Mouse (Mus musculus) intestine, embryonic 14.5 days (tissue): ENCODE data around the gene Ocel1. TPM values are rescaled to one million over a fixed set of nuclear protein-coding genes. Genes with fewer than 3 reads are reported as not detected.

Experiments used
- ATAC-seq: fragments of 200-750 bp; cut with Nextera tagmentation; replicated peaks from 2 replicates; pipeline ENCODE4 v1.8.0; 2017; ENCODE audit warnings: low read depth, moderate number of reproducible peaks, moderate TSS enrichment, moderate library complexity; ENCODE audit not compliant: low FRiP score, low TSS enrichment
- DNase-seq: peaks from one replicate; pipeline ENCODE4 v3.0.0-alpha.2; 2018; ENCODE audit warnings: low spot score
- H3K27ac ChIP-seq: fragments of 300-500 bp; sonication (generic); 2 replicates; pipeline ENCODE4 v1.5.1; 2014; ENCODE audit warnings: low read depth, mild to moderate bottlenecking, control low read depth
- H3K27me3 ChIP-seq: fragments of 300-500 bp; sonication (generic); replicated peaks from 2 replicates; pipeline ENCODE4 v1.6.1; 2014; ENCODE audit warnings: low read length, control low read depth; ENCODE audit not compliant: control insufficient read depth, insufficient read depth
- H3K36me3 ChIP-seq: fragments of 300-500 bp; sonication (generic); 2 replicates; pipeline ENCODE4 v1.6.1; 2014; ENCODE audit warnings: low read length, control low read depth; ENCODE audit not compliant: control insufficient read depth, insufficient read depth
- H3K4me1 ChIP-seq: fragments of 300-500 bp; sonication (generic); replicated peaks from 2 replicates; pipeline ENCODE4 v1.6.1; 2014; ENCODE audit warnings: low read length, control low read depth, mixed read lengths; ENCODE audit not compliant: control insufficient read depth, insufficient read depth
- H3K4me2 ChIP-seq: fragments of 300-500 bp; sonication (generic); 2 replicates; pipeline ENCODE4 v1.6.1; 2014; ENCODE audit warnings: low read length
- H3K4me3 ChIP-seq: fragments of 300-500 bp; sonication (generic); 2 replicates; pipeline ENCODE4 v1.5.1; 2014; ENCODE audit warnings: low read depth, low read length, control low read depth, mixed read lengths
- H3K9ac ChIP-seq: fragments of 300-500 bp; sonication (generic); 2 replicates; pipeline ENCODE4 v1.6.1; 2014; ENCODE audit warnings: mild to moderate bottlenecking, low read length
- H3K9me3 ChIP-seq: fragments of 300-500 bp; sonication (generic); 2 replicates; pipeline ENCODE4 v1.6.1; 2016; ENCODE audit warnings: low read length, control low read depth; ENCODE audit not compliant: control insufficient read depth
- WGBS: fragments of 180-500 bp; shearing (Covaris S2); extraction: QIAGEN DNeasy Blood & Tissue Kit; methylation state at CpG from one replicate; pipeline ENCODE4 v1.1.7; 2014; 5-methylcytosine and 5-hydroxymethylcytosine counted together
- polyA plus RNA-seq: library from polyadenylated mRNA; unstranded; fragments of >200 nt; fragmentation: Nextera tagmentation; extraction: Ambion mirVana; gene quantifications from 2 replicates; pipeline ENCODE4 v1.2.1, GENCODE M21; 2014

The Ocel1 gene
- polyA plus RNA-seq, 1 experiment from 2014 or later: 5.3 TPM

DNA sequence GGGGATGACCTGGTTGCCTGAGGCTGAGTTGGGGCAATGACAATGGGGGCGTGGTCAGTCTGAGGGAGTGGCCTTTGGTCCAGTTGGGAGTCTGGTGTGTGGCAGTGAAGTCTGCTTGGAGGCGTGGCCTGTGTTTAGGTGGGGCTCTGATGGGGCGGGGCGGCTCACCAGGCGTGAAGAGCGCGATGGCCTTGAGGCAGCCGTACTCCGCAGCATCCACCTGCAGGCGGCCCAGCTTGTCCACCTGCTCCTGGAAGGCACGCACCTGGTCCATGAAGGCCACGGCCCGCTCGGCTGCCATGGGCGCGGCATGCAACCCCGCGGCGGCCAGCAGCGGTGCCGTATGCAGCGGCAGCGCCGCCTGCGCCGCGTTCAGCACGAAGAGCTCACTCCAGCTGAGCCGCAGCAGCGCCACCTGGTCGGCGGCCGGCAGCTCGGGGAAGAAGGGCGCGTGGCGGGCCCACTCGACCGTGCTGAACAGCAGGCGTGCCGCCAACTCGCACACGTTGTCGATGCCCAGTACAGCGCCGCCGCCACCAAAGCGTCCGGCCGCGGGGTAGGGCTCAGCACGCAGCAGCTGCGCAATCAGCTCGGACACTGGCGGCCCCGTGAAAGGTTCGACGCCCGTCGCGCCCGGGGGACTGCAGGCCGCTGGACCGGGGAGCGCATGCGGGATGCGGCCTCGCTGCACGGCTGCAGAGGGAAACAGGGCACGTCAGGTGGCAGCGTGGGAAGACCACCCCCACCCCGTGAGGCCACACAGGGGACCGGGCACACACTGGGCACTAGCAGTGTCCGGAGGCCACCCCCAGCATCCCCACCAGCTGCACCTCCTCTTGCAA is 4.7 kb downstream of the Ocel1 start:
- H3K4me3 ChIP-seq: peak overlapping the region; percentile 17
- peak overlapping the region; percentile 38; the same call in 1 of the 2 replicates for H3K27ac ChIP-seq
- no peaks in the 10 kb centered on the region for H3K27me3 ChIP-seq
- no peak overlapping the region for H3K9ac ChIP-seq
- peak; percentile 42 for ATAC-seq
- H3K4me1 ChIP-seq: peaks cover 36% of the 10 kb centered on the region
- peaks cover 45% of the 10 kb centered on the region for H3K36me3 ChIP-seq
- 11% methylated on average over 64 of the region's 74 CpGs for WGBS
- no peaks in the 10 kb centered on the region for H3K9me3 ChIP-seq
- H3K4me2 ChIP-seq: peak overlapping the region; percentile 44
- DNase-seq: peak; percentile 82

DNA sequence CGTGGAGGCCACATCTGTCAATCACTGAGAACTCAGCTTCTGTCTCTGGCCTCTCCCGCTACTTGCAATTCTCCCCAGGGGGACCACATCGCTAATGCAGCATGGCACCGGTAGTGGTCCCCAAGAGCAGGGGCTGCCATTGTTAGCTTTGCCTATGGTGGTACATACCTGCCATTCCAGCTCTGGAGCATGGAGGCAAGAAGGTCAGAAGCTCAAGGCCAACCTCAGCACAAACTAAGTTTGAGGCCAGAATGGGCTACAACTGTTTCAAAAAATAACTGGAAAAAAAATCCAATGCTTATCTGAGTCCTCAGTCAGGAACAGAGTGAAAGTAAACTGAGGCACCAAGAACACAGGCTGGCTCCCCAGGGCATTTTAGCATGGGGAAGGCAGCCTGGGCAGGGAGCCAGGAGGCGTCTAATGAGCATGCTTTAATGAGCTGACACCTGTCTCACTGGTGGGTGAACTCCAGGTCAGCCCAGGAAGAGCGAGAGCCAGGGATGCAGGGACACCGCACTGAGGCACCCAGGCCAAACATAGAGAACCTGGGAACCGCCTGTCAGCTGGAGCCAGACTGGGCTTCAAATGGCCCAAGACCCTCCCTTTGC is 5.4 kb downstream of the Ocel1 start:
- Histone ChIP-seq H3K27me3 (no peaks in the 10 kb centered on the region), H3K36me3 (peaks cover 45% of the 10 kb centered on the region), H3K9me3 (no peaks in the 10 kb centered on the region), H3K9ac (no peak overlapping the region), H3K27ac (0 out of 2 replicates have a peak overlapping the region, but pooled peaks have one; percentile 38), H3K4me3 (no peak overlapping the region), H3K4me2 (peak overlapping the region; percentile 44), H3K4me1 (peaks cover 36% of the 10 kb centered on the region)
- ATAC-seq (no peak), DNase-seq (no peak)
- 59% methylated on average over 8 of the region's 8 CpGs for WGBS

DNA sequence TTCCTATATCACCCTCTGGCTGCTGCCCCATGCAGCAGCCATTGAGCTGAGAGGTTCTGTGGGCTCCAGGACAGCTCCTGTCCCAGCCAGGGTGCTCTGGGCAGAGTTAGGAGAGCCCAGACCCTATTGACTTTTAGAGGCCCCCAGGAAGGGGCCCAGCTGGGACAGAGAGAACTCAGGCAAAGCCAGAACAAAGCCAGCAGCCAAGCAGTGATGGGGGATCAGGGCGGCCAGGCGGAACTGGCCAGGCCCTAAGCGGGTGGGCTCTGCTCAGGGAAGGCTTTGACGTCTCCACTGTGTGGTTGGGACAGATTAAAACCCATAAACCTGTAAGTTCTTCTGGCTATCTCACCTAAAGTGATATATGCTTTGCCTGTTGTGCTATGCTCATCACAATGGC is 7.9 kb downstream of the Ocel1 start:
- peak overlapping the region; percentile 97 for H3K4me2 ChIP-seq
- H3K27me3 ChIP-seq: no peaks in the 10 kb centered on the region
- peaks cover 30% of the 10 kb centered on the region for H3K36me3 ChIP-seq
- no peaks in the 10 kb centered on the region for H3K9me3 ChIP-seq
- no peak overlapping the region for H3K27ac ChIP-seq
- ATAC-seq: no peak
- no peak for DNase-seq
- no peak overlapping the region for H3K4me3 ChIP-seq
- 77% methylated on average over 4 of the region's 4 CpGs for WGBS
- no peak overlapping the region for H3K9ac ChIP-seq
- peaks cover 50% of the 10 kb centered on the region for H3K4me1 ChIP-seq

DNA sequence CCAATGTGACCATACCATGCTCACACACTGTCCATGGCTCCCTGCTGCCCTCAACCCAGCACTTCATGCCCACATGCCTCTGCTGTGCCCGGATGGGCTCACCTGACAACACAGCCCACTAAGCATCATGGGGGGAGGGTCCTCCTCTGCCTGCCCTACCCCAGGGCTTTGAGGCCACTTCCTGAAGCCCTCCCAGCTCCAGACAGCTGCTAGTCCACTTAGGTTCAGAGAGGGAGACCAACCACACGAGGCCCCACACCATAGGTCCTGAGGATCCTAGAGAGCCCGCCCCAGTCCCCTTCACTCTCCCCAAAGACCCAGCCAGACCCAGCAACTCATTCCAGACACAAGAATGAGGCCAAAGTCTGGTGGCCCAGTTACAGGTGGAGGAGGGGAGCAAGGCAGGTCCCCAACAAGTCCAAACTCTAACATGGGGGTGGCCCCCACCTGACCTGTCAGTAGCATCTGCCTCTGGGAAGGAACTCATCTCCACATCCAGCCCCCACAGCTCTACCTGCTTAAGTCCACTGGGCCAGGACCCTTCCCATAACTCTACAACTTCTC is 8.5 kb downstream of the Ocel1 start:
- H3K4me1 ChIP-seq: peaks cover 50% of the 10 kb centered on the region
- 64% methylated on average over 3 of the region's 3 CpGs for WGBS
- H3K36me3 ChIP-seq: peaks cover 24% of the 10 kb centered on the region
- H3K4me3 ChIP-seq: peak overlapping the region; percentile 93
- no peaks in the 10 kb centered on the region for H3K27me3 ChIP-seq
- no peak overlapping the region for H3K27ac ChIP-seq
- no peaks in the 10 kb centered on the region for H3K9me3 ChIP-seq
- DNase-seq: no peak
- no peak for ATAC-seq
- H3K4me2 ChIP-seq: peak overlapping the region; percentile 97
- H3K9ac ChIP-seq: peak overlapping the region; percentile 85

DNA sequence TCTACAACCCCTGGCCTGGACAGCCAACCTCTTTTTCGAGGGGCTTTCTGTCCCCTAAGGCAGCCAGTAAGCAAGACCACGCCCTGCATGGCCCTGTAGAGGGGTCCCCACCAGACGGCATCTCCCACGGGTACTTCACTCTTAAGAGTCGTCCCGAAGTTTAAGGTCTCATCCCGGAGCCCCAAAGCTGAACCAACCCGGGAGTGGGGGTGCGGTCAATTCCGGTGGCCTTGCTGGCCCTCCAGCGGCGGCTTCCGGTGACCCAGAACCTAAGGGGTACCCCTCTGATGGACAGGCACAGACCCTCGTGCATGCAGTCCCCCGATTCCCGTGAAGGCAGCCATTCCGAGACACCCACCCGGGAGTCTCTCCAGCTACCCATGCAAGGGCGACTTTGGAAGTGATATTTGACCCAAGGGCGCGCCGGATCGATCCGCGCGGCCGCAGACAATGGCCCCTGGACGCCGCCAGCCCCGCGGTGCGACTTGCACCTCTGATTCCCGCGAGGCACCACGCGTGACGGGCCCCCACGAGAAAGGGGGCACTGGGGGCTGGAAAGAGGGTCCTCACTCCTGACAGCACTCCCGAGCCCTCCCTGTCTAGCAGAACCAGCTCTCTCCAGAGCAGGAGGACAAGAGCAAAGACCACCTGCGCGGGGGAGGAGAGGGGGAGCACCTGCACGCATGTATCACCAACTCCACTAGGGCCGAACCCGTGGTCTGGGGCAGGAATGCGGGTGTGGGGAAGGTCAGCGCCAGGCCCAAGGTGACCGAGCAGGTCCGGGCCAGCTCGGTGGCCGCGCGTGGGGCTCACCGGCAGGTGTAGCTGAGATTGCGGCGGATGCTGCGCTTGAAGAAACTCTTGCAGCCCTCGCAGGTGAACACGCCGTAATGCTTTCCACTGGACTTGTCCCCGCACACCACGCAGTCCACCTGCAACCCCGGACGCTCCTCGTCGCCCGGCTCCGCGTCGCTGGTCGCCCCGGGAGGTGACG is 9.4 kb downstream of the Ocel1 start:
- H3K4me3 ChIP-seq: peak overlapping the region; percentile 93
- ATAC-seq: no peak
- H3K4me1 ChIP-seq: peaks cover 47% of the 10 kb centered on the region
- no peaks in the 10 kb centered on the region for H3K9me3 ChIP-seq
- H3K9ac ChIP-seq: peak overlapping the region; percentile 85
- WGBS: 1% methylated on average over 72 of the region's 72 CpGs
- no peaks in the 10 kb centered on the region for H3K27me3 ChIP-seq
- H3K27ac ChIP-seq: peak overlapping the region; percentile 91
- no peak for DNase-seq
- peaks cover 16% of the 10 kb centered on the region for H3K36me3 ChIP-seq
- peak overlapping the region; percentile 97 for H3K4me2 ChIP-seq

DNA sequence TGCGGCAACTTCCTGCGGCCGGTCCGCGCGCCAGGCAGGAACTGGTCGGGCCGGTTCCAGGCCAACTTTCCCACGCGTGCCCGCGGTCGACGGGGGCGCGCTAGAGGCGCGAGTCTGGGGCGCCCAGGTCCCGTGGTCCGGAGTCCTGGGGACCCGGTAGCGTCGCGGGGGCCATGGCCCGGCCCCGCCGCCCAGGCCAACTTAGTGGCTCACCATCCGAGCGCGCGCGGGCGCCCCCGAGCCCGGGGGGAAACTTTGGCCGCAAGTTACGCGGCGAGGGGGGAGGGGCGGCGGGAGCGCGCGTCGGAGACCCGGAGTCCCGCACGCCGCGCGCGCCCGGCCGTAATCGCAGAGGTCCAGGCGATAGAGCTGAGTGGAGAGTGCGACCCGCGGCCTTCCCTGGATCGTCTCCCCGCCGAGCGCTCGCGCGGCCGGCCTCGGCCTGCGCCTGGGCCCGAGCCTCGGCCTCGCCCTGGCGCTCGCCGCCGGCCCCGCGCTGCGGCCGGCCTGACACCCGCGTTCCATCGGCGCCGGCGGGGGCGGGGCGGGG is 10.4 kb downstream of the Ocel1 start, which contains the start of gene Nr2f6:
Gene Nr2f6 (minus strand): TSS at position 540 of the 550 bp plus-strand sequence.
- ATAC-seq (peak; percentile 29), DNase-seq (peak; percentile 86)
- H3K9me3 ChIP-seq: no peaks in the 10 kb centered on the region
- peaks cover 37% of the 10 kb centered on the region for H3K4me1 ChIP-seq
- peak within 1 kb of the TSS; percentile 93 for H3K4me3 ChIP-seq
- H3K36me3 ChIP-seq: peaks cover 15% of the 10 kb centered on the region
- peak within 1 kb of the TSS; percentile 91 for H3K27ac ChIP-seq
- peak within 1 kb of the TSS; percentile 85 for H3K9ac ChIP-seq
- WGBS: under 1% methylated on average over 77 of the region's 89 CpGs
- H3K4me2 ChIP-seq: peak within 1 kb of the TSS; percentile 97
- no peaks in the 10 kb centered on the region for H3K27me3 ChIP-seq

DNA sequence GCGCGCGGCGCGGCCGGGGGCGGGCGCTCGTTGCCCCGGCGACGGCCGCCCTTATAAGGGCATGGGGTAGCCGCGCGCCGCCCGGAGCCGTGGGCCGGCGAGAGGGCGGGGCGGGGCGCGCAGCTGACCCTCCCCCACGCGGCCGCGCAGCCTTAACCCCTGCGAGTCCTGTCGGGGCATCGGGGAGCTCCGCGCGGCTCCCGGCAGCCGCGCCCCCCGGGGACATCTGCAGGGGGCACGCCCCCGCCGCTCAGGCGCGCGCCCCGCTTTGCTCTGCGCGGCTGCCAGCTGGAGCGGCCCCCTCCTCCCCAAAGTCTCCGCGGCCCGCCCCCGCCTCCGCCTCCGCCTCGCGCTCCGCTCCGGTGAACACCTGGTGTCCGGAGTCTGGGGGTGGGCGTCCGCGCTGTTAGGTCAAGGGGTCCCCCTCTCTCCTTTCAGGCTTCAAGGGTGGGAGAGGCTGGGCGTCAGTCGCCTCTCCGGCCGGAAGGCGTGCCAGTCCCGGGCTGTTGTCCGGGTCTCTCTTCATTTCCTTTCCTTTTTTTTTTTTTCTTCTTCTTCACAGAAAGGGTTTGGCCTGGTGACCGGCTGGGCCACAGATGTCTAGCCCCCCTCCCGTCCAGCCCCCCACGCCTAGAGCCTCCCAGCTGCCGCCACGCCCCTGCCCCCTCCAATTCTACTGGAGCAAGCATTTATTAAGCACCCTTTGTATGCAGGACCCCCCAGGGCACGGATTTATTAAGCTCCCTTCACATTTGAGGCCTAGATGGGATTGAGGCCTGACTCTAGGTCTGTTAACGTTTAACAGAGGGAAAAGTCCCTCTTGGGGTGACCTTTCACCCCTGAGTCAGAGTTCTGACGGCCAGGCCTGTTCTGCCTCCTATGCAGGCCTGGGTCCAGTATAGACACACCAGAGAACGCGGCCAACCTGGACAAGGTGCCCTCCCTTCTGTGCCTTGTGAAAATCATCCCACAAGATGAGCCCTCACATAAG is 11.2 kb downstream of the Ocel1 start:
- H3K4me2 ChIP-seq: peak overlapping the region; percentile 97
- peak overlapping the region; percentile 91 for H3K27ac ChIP-seq
- peak overlapping the region; percentile 93 for H3K4me3 ChIP-seq
- no peaks in the 10 kb centered on the region for H3K9me3 ChIP-seq
- H3K4me1 ChIP-seq: peaks cover 31% of the 10 kb centered on the region
- peak; percentile 90 for DNase-seq
- 3% methylated on average over 46 of the region's 80 CpGs for WGBS
- ATAC-seq: peak; percentile 90
- peaks cover 8% of the 10 kb centered on the region for H3K36me3 ChIP-seq
- H3K9ac ChIP-seq: peak overlapping the region; percentile 85
- H3K27me3 ChIP-seq: no peaks in the 10 kb centered on the region
